Mouse (Mus musculus): ENCODE measurements around the gene Gm45233. TPM values are rescaled to one million over a fixed set of nuclear protein-coding genes. Genes with fewer than 3 reads are reported as not detected.

Gene Gm45233
- polyA plus RNA-seq, 1 experiment: 1.2 TPM

GRCm38 (mm10) chr7:43432891-43433290, 11.0 kb upstream of the Gm45233 start:
- TF ChIP-seq CTCF (IDR thresholded peaks at IDR 0.05; ENCODE audit: borderline replicate concordance, extremely low read depth, insufficient read depth, insufficient read length) (no peak), POLR2A (IDR thresholded peaks at IDR 0.05; ENCODE audit: borderline replicate concordance, extremely low read depth, insufficient read depth, insufficient read length, poor library complexity, severe bottlenecking) (no peak)
- DNase-seq (ENCODE audit: low read depth): no peak

GRCm38 (mm10) chr7:43434676-43435075, 9.3 kb upstream of the Gm45233 start:
- TF ChIP-seq POLR2A (IDR thresholded peaks at IDR 0.05; ENCODE audit: borderline replicate concordance, extremely low read depth, insufficient read depth, insufficient read length, poor library complexity, severe bottlenecking): no peak
- no peak for TF ChIP-seq CTCF (IDR thresholded peaks at IDR 0.05; ENCODE audit: borderline replicate concordance, extremely low read depth, insufficient read depth, insufficient read length)
- DNase-seq (ENCODE audit: low read depth): no peak

- no peak for TF ChIP-seq POLR2A (IDR thresholded peaks at IDR 0.05; ENCODE audit: borderline replicate concordance, extremely low read depth, insufficient read depth, insufficient read length, poor library complexity, severe bottlenecking)
- no peak for TF ChIP-seq CTCF (IDR thresholded peaks at IDR 0.05; ENCODE audit: borderline replicate concordance, extremely low read depth, insufficient read depth, insufficient read length)
- DNase-seq (ENCODE audit: low read depth): no peak
Observed at GRCm38 (mm10) chr7:43436341-43437255, 7.3 kb upstream of the Gm45233 start, which contains the start of gene Nkg7. Nkg7 (plus strand) TSS chr7:43437073.

GRCm38 (mm10) chr7:43438611-43439010, 5.3 kb upstream of the Gm45233 start:
- no peak for DNase-seq (ENCODE audit: low read depth)
- TF ChIP-seq CTCF (IDR thresholded peaks at IDR 0.05; ENCODE audit: borderline replicate concordance, extremely low read depth, insufficient read depth, insufficient read length) (no peak), POLR2A (IDR thresholded peaks at IDR 0.05; ENCODE audit: borderline replicate concordance, extremely low read depth, insufficient read depth, insufficient read length, poor library complexity, severe bottlenecking) (no peak)

GRCm38 (mm10) chr7:43440482-43440881, 3.4 kb upstream of the Gm45233 start, which contains the start of gene Cldnd2:
Cldnd2 (plus strand) TSS chr7:43440782.
- TF ChIP-seq CTCF (IDR thresholded peaks at IDR 0.05; ENCODE audit: borderline replicate concordance, extremely low read depth, insufficient read depth, insufficient read length) (no peak), POLR2A (IDR thresholded peaks at IDR 0.05; ENCODE audit: borderline replicate concordance, extremely low read depth, insufficient read depth, insufficient read length, poor library complexity, severe bottlenecking) (no peak)
- DNase-seq (ENCODE audit: low read depth): no peak

GRCm38 (mm10) chr7:43441071-43441470, 2.9 kb upstream of the Gm45233 start:
- TF ChIP-seq POLR2A (IDR thresholded peaks at IDR 0.05; ENCODE audit: borderline replicate concordance, extremely low read depth, insufficient read depth, insufficient read length, poor library complexity, severe bottlenecking) (no peak), CTCF (IDR thresholded peaks at IDR 0.05; ENCODE audit: borderline replicate concordance, extremely low read depth, insufficient read depth, insufficient read length) (no peak)
- DNase-seq (ENCODE audit: low read depth): no peak

- DNase-seq (ENCODE audit: low read depth): no peak
- TF ChIP-seq CTCF (IDR thresholded peaks at IDR 0.05; ENCODE audit: borderline replicate concordance, extremely low read depth, insufficient read depth, insufficient read length) (no peak), POLR2A (IDR thresholded peaks at IDR 0.05; ENCODE audit: borderline replicate concordance, extremely low read depth, insufficient read depth, insufficient read length, poor library complexity, severe bottlenecking) (no peak)
Observed at GRCm38 (mm10) chr7:43442684-43443083, 1.2 kb upstream of the Gm45233 start.

- TF ChIP-seq CTCF (IDR thresholded peaks at IDR 0.05; ENCODE audit: borderline replicate concordance, extremely low read depth, insufficient read depth, insufficient read length): no peak
- TF ChIP-seq POLR2A (IDR thresholded peaks at IDR 0.05; ENCODE audit: borderline replicate concordance, extremely low read depth, insufficient read depth, insufficient read length, poor library complexity, severe bottlenecking): 0 out of 2 replicates have a peak, but pooled peaks have one; percentile 2
- DNase-seq (ENCODE audit: low read depth): peak; percentile 75
Observed at GRCm38 (mm10) chr7:43443126-43443916, 607 bp upstream of the Gm45233 start.

GRCm38 (mm10) chr7:43447801-43448200, 3.9 kb downstream of the Gm45233 start:
- DNase-seq (ENCODE audit: low read depth): no peak
- no peak for TF ChIP-seq CTCF (IDR thresholded peaks at IDR 0.05; ENCODE audit: borderline replicate concordance, extremely low read depth, insufficient read depth, insufficient read length)
- TF ChIP-seq POLR2A (IDR thresholded peaks at IDR 0.05; ENCODE audit: borderline replicate concordance, extremely low read depth, insufficient read depth, insufficient read length, poor library complexity, severe bottlenecking): no peak

GRCm38 (mm10) chr7:43448246-43448645, 4.3 kb downstream of the Gm45233 start:
- TF ChIP-seq CTCF (IDR thresholded peaks at IDR 0.05; ENCODE audit: borderline replicate concordance, extremely low read depth, insufficient read depth, insufficient read length): no peak
- no peak for TF ChIP-seq POLR2A (IDR thresholded peaks at IDR 0.05; ENCODE audit: borderline replicate concordance, extremely low read depth, insufficient read depth, insufficient read length, poor library complexity, severe bottlenecking)
- DNase-seq (ENCODE audit: low read depth): no peak

- TF ChIP-seq POLR2A (IDR thresholded peaks at IDR 0.05; ENCODE audit: borderline replicate concordance, extremely low read depth, insufficient read depth, insufficient read length, poor library complexity, severe bottlenecking) (no peak), CTCF (IDR thresholded peaks at IDR 0.05; ENCODE audit: borderline replicate concordance, extremely low read depth, insufficient read depth, insufficient read length) (no peak)
- no peak for DNase-seq (ENCODE audit: low read depth)
Observed at GRCm38 (mm10) chr7:43449811-43450210, 5.9 kb downstream of the Gm45233 start.

Measured in brain, embryonic 14.5 days (tissue).